Comparison of ENCODE assay signal across 13 mouse cellular contexts in the genomic region with DNA sequence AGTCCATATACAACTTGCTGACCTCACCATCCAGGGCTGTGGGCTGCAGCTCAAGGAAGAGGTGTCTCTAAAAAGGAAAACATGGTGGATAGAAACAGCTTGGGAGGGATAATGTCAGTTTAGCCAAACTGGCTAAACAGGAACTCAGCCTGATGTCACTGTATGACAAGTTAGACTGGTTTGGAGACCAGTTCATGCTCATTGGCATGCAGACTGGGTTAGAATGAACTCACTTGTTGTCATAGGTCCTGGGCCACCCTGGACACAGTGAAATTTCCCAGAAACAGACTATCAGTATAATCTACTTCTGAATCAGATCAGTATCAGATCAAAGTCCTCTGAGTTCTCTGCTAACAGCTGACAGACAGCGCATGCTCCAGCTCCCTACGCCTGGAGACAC.
A peak's percentile ranks its signal among the peaks of the same experiment; 100 is the strongest.
DNase-seq lines count a peak whose midpoint lies in the region; ATAC-seq and TF ChIP-seq lines count a peak whose summit lies in the region.
"Had no signal": no experiment of that assay in that cellular context is flagged by ENCODE, and none has a peak within 500 bp of the region (broad histone marks: within the 10 kb centered on the region; RNA-seq: fewer than 3 reads in every experiment).

No protein-coding gene starts in this region.

- TF ChIP-seq CTCF in lung, embryonic 14.5 days (IDR thresholded peaks at IDR 0.05; ENCODE audit: low read depth), result no peak
- no peak for TF ChIP-seq CTCF in small intestine, adult 2 months (IDR thresholded peaks at IDR 0.05; ENCODE audit: extremely low read depth, insufficient read length, insufficient replicate concordance, low read depth, low read length)
- TF ChIP-seq CTCF in hindbrain, postnatal 0 days (IDR thresholded peaks at IDR 0.05; ENCODE audit: low read depth), result no peak

- H3K4me1 ChIP-seq in lung, embryonic 14.5 days (ENCODE audit: insufficient read depth), result peaks cover 3% of the 10 kb centered on the region; the same call in 1 of the 2 replicates
- no peaks in the 10 kb centered on the region for H3K4me1 ChIP-seq in embryonic facial prominence, embryonic 14.5 days (ENCODE audit: control insufficient read depth, insufficient read depth, low read length)
- H3K4me1 ChIP-seq in intestine, embryonic 14.5 days (replicated peaks; ENCODE audit: control insufficient read depth, insufficient read depth, low read length), result 0 out of 2 replicates have a peak, but pooled peaks cover 6% of the 10 kb centered on the region
- peaks cover 17% of the 10 kb centered on the region; the same call in 1 of the 2 replicates for H3K4me1 ChIP-seq in small intestine, adult 2 months (ENCODE audit: control insufficient read depth, insufficient read depth, insufficient read length, low read length)
- H3K4me1 ChIP-seq in hindbrain, postnatal 0 days (ENCODE audit: insufficient read depth, low read length), result no peaks in the 10 kb centered on the region
- H3K4me1 ChIP-seq: forebrain, embryonic 15.5 days had no signal

- no peaks in the 10 kb centered on the region for H3K36me3 ChIP-seq in lung, embryonic 14.5 days (ENCODE audit: insufficient read depth)
- H3K36me3 ChIP-seq in embryonic facial prominence, embryonic 14.5 days (ENCODE audit: control insufficient read depth, insufficient read depth, low read length), result no peaks in the 10 kb centered on the region
- no peaks in the 10 kb centered on the region for H3K36me3 ChIP-seq in intestine, embryonic 14.5 days (ENCODE audit: control insufficient read depth, insufficient read depth, low read length)
- H3K36me3 ChIP-seq in small intestine, adult 2 months (ENCODE audit: control insufficient read depth, insufficient read depth, low read length), result no peaks in the 10 kb centered on the region
- no peaks in the 10 kb centered on the region for H3K36me3 ChIP-seq in hindbrain, postnatal 0 days (ENCODE audit: insufficient read depth, low read length)
- H3K36me3 ChIP-seq: forebrain, embryonic 15.5 days had no signal

- no peak overlapping the region for H3K4me2 ChIP-seq in lung, embryonic 14.5 days
- no peak overlapping the region for H3K4me2 ChIP-seq in embryonic facial prominence, embryonic 14.5 days (ENCODE audit: low read depth, low read length)
- no peak overlapping the region for H3K4me2 ChIP-seq in intestine, embryonic 14.5 days (ENCODE audit: low read length)
- H3K4me2 ChIP-seq in hindbrain, postnatal 0 days (ENCODE audit: low read depth, low read length), result no peak overlapping the region
- H3K4me2 ChIP-seq: forebrain, embryonic 15.5 days had no signal

- peak; percentile 61 for DNase-seq in lung, embryonic 14.5 days
- no peak for DNase-seq in lung, postnatal 14 days
- peak; percentile 76 for DNase-seq in embryonic facial prominence, embryonic 14.5 days (ENCODE audit: low spot score)
- peak; percentile 52 for DNase-seq in intestine, embryonic 14.5 days (ENCODE audit: low spot score)
- no peak for DNase-seq in gastrocnemius, adult 18-20 months (ENCODE audit: low spot score)
- no peak for DNase-seq in hindbrain, postnatal 0 days (ENCODE audit: low spot score)
- DNase-seq: cerebellum, adult 11-12 months; layer of hippocampus, adult 9-11 months; left cerebral cortex, postnatal 4 days; thymus, postnatal 14 days had no signal

- no peaks in the 10 kb centered on the region for H3K27me3 ChIP-seq in lung, embryonic 14.5 days (ENCODE audit: insufficient read depth, low read length)
- no peaks in the 10 kb centered on the region for H3K27me3 ChIP-seq in embryonic facial prominence, embryonic 14.5 days (replicated peaks; ENCODE audit: control insufficient read depth, insufficient read depth, low read length)
- H3K27me3 ChIP-seq in intestine, embryonic 14.5 days (replicated peaks; ENCODE audit: control insufficient read depth, insufficient read depth, low read length), result no peaks in the 10 kb centered on the region
- H3K27me3 ChIP-seq in small intestine, adult 2 months (ENCODE audit: control insufficient read depth, insufficient read depth, low read length), result no peaks in the 10 kb centered on the region
- H3K27me3 ChIP-seq in hindbrain, postnatal 0 days (ENCODE audit: insufficient read depth, low read length), result no peaks in the 10 kb centered on the region
- H3K27me3 ChIP-seq: forebrain, embryonic 15.5 days had no signal

- no peak for TF ChIP-seq POLR2A in small intestine, adult 2 months (IDR thresholded peaks at IDR 0.05; ENCODE audit: low read depth, low read length)

- peak overlapping the region; percentile 69 for H3K27ac ChIP-seq in lung, embryonic 14.5 days (ENCODE audit: low read depth)
- peak overlapping the region; percentile 49 for H3K27ac ChIP-seq in embryonic facial prominence, embryonic 14.5 days (replicated peaks; ENCODE audit: low read depth, low read length)
- peak overlapping the region; percentile 64 for H3K27ac ChIP-seq in intestine, embryonic 14.5 days (ENCODE audit: low read depth)
- peak overlapping the region; percentile 93 for H3K27ac ChIP-seq in small intestine, adult 2 months (ENCODE audit: insufficient read depth, low read depth, low read length)
- no peak overlapping the region for H3K27ac ChIP-seq in hindbrain, postnatal 0 days
- H3K27ac ChIP-seq: forebrain, embryonic 15.5 days had no signal

- H3K9ac ChIP-seq in lung, embryonic 14.5 days, result no peak overlapping the region
- no peak overlapping the region for H3K9ac ChIP-seq in embryonic facial prominence, embryonic 14.5 days (ENCODE audit: low read depth, low read length)
- H3K9ac ChIP-seq in intestine, embryonic 14.5 days (ENCODE audit: low read length), result no peak overlapping the region
- no peak overlapping the region for H3K9ac ChIP-seq in hindbrain, postnatal 0 days (replicated peaks; ENCODE audit: low read length)
- H3K9ac ChIP-seq: forebrain, embryonic 15.5 days had no signal

- H3K9me3 ChIP-seq in lung, embryonic 14.5 days (ENCODE audit: low read depth, low read length), result no peaks in the 10 kb centered on the region
- H3K9me3 ChIP-seq in embryonic facial prominence, embryonic 14.5 days (ENCODE audit: control insufficient read depth, low read length), result no peaks in the 10 kb centered on the region
- H3K9me3 ChIP-seq in intestine, embryonic 14.5 days (ENCODE audit: control insufficient read depth, low read length), result no peaks in the 10 kb centered on the region
- H3K9me3 ChIP-seq in hindbrain, postnatal 0 days (ENCODE audit: low read length), result no peaks in the 10 kb centered on the region
- H3K9me3 ChIP-seq: forebrain, embryonic 15.5 days had no signal

- H3K4me3 ChIP-seq in lung, embryonic 14.5 days (ENCODE audit: low read depth, low read length), result no peak overlapping the region
- H3K4me3 ChIP-seq in embryonic facial prominence, embryonic 14.5 days (ENCODE audit: low read depth, low read length), result no peak overlapping the region
- no peak overlapping the region for H3K4me3 ChIP-seq in intestine, embryonic 14.5 days (ENCODE audit: low read depth, low read length)
- H3K4me3 ChIP-seq in small intestine, adult 2 months (ENCODE audit: low read depth, low read length), result no peak overlapping the region
- H3K4me3 ChIP-seq in hindbrain, postnatal 0 days (ENCODE audit: low read length), result no peak overlapping the region
- H3K4me3 ChIP-seq: forebrain, embryonic 15.5 days had no signal

- ATAC-seq in lung, embryonic 14.5 days (ENCODE audit: insufficient read depth), result peak; percentile 73
- ATAC-seq in embryonic facial prominence, embryonic 14.5 days (ENCODE audit: low read depth), result peak; percentile 74; the same call in 1 of the 2 replicates
- ATAC-seq in intestine, embryonic 14.5 days (replicated peaks; ENCODE audit: low FRiP score, low TSS enrichment, low read depth), result peak; percentile 54
- no peak for ATAC-seq in hindbrain, postnatal 0 days
- ATAC-seq: forebrain, embryonic 15.5 days; hindbrain, embryonic 16.5 days had no signal

- WGBS in lung, embryonic 14.5 days, result 73% methylated on average over 2 of the region's 2 CpGs
- 71% methylated on average over 2 of the region's 2 CpGs for WGBS in embryonic facial prominence, embryonic 14.5 days
- 81% methylated on average over 2 of the region's 2 CpGs for WGBS in intestine, embryonic 14.5 days
- 32% methylated on average over 2 of the region's 2 CpGs for WGBS in small intestine, adult 2 months
- 97% methylated on average over 2 of the region's 2 CpGs for WGBS in hindbrain, postnatal 0 days

Comparison
In these comparisons a context has a peak if more than half of its experiments do, and no peak if none do; other contexts are left out.
1. DNase-seq: peak in lung, embryonic 14.5 days (single experiment), embryonic facial prominence, embryonic 14.5 days (single experiment) and intestine, embryonic 14.5 days (single experiment); none in lung, postnatal 14 days (single experiment), gastrocnemius, adult 18-20 months (single experiment) and hindbrain, postnatal 0 days (single experiment).